Mouse (Mus musculus) frontal cortex, postnatal 25 days (tissue): ENCODE measurements around the gene BC035044.
"Not testable (repeated sequence)": the region's sequence is repeated elsewhere in the genome, so short reads cannot be mapped to it uniquely, and the experiment has no call there.

Source experiments
- DNase-seq, 2 experiments: peaks; one replicate each; pipeline ENCODE4 v3.0.0; 2022; ENCODE audit warnings: low spot score in 2 of 2

BC035044 gene

DNA sequence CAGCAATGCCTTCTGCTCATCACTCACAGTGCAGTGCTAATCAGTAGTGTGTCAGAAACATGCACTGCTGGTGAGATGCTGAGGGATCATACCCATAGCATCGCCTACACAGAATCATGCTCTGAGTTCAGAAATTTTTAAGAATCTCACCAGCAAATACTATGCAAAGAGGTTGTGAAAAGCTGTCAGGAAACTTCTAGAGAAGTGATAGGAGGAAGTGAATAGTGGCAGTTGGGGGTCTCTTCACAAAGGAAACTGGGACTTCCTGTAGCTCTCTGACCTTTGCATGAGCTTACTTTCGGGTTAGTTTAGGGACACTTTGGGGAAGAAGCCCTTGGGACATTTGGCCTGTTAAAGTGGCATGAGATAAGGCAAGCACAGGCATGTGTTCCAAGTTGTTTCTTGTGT lies at the start of gene BC035044:
TSS of gene BC035044 (minus strand) at position 179 of the 408 bp plus-strand sequence.
- no peak for DNase-seq

DNA sequence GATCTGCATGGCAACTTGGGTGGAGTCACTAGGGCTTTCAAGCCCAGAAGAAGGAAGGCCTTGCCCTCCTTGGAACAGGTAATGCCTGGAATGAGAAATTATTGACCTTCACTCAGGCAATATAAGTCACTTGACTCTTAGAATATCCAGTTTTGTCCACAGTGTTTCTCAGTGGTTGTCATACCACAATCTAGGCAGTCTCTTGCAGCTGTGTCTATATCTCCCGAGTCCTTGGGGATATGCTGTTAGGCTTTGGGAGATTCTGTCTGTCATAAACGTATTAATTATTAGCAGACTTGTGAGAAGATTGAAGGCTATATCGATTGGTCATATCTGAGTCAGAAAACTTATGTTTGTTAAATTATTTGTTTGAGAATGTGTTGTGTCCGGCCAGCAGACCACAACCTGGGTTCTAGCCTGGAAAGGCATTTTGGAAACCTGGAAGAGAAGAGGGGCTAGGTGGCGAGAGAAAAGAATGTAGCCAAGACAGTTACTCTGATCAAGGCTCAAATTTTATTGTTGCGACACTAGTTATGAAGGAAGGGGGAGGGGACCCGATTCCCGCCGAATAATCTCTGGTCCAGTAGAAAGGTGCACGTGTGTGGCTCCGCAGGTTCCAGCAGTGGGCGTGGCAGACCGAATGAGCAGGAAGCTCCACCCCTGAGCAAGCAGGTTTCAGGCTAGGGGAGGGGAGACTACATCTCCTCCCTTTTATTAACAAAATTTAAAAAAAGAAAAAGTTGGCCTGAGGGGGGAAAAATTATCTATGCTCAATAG lies 45.2 kb upstream of the BC035044 start:
- not testable (repeated sequence) for DNase-seq

DNA sequence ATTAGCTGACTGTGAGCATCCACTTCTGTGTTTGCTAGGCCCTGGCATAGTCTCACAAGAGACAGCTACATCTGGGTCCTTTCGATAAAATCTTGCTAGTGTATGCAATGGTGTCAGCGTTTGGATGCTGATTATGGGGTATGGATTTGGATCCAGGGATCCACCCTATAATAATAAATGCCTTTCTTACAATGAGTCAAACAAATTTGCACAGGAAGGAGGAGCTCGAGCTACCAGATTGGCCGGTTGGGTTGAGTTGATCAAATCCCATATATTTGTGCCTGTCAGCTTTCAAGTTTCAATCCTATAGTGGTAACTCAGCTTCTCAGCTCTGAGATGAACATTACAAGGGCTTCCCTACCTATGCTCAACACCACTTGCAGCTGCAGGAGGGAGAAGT lies 43.2 kb upstream of the BC035044 start, which contains the start of gene Clec2g:
TSS of gene Clec2g (plus strand) at position 301 of the 400 bp plus-strand sequence.
- not testable (repeated sequence) for DNase-seq

- no peak for DNase-seq
These were observed 42.1 kb upstream of the BC035044 start for GRCm38 (mm10) chr6:128933050-128933449.

DNA sequence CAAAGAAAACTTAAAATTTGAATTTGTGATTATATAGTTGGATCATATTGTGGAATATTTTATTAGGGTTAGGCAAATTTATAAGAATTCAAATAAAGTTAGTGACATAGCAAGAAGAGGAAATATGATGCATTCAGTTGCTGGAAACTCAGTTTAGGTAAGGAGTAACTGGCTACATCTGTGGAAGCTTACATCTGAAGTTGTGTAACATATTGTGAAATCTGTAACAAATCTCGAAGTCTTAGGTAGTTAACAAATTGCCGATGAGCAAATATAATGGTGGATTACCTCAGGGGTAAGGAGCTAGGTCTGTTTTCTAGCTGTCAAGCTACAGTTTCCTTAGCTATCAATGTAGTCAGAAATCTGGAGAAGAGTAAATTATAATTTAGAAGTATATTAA lies 26.4 kb upstream of the BC035044 start:
- DNase-seq: no peak

DNA sequence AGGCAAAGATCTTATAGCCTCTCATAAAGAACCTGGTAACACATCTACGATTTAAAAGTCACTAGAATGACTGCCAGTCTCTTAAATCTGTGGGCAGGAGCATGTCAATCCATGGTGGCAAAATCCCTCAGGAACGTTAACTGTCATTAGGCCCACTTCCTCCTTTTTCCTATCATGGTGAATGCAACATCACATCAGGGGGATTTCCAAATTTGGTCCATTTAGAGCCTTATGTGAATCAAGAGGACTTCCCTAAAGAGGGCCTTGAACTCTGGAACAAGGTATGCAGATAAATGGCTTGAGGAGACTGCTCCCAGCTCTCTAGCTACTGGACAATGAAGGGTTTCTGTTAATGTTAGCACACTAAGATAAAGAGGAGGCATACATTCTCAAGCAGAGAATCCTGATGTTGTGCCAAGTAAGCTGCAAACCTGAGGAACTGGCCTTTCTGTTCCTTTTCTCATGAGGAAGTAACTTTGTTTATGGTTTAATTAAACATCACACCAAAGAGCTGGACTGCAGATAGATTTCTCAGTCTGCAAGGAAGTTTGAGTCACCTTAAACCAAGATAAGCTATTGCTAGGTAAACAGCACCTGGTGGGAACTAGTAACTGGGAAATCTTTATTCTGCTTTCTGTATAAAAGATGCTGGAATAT lies 22.8 kb upstream of the BC035044 start:
- no peak for DNase-seq

DNA sequence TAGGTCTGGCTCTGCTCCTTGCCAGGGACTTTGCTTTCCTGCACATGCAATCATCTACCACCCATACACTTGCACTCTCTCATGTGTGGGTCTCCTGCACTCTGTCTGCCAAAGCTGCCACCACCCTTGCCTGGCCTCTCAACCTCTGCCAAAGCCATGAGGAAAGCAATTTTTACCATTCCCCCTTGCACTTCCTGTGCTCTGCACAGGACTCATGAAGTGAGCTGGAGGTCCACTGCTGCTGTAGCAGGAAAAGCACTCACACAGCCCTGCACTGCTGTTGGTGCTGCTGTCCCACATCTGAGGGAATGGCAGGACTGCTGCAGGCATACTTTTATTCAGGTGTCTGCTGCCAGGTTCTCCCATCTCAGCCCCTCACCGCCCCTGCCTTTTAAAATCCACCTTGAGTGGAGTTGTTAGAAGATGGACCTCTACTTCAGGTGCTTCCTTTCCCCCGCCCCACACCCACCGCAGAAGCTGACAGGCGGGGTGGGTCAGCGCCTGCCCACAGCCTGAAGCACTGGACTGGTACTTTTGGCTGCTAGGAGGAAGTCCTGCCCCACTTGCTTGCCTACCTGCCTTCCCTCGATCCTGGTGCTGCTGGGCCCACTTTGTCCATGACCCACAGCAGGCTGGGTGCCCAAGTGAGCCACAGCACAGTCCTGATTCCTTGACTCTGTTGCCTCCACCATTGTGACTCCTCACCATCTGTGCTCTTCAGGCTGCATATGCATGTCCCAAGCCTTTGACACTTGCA lies 10.0 kb upstream of the BC035044 start:
- not testable (repeated sequence) for DNase-seq

DNA sequence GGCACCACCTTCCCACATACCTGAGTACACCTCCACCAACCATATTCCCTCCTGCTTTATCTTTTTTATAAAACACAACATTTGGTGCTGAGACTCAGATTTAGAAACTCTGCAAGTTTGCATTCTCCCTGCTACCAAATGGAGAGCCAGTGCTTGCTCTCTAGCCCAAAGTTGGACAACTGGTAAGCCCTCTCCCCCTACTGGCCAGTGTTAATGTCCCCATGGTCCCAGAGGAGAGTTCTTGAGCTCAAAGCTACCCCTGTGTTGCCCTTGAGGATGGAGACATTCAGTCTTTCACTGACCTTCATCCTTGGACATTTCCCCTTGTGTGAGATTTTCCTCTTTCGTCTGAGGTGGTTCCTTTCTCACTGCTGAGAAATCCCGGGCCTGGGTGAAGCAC lies 9.1 kb upstream of the BC035044 start:
- DNase-seq: no peak

DNA sequence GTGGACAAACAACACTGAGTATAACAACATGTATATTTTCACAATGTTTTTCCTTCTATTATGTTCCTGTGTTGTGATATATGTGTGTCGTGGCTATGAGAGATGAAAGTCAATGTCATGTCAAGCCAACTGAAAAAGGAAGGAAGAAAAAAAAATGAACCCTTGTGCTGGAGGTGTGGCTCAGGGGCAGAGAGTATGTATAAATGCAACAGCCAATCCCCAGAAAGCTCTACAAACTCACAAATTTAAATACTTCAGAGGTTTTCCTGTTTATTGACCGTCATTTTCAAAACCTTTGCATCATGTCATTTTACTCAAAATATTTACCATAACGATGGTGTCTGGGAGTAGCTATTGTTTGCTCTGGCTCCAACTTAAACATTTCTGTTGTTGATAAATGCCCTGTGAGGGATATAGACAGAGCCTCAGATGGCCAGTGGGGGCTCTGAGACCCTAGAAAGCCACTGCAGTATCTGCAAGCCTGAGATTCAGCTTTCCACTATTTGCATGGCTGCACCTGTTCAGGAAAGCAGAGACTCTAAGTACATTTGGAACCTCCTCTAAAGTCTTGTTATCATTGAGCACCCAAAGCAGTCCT lies 4.6 kb upstream of the BC035044 start:
- DNase-seq: no peak

DNA sequence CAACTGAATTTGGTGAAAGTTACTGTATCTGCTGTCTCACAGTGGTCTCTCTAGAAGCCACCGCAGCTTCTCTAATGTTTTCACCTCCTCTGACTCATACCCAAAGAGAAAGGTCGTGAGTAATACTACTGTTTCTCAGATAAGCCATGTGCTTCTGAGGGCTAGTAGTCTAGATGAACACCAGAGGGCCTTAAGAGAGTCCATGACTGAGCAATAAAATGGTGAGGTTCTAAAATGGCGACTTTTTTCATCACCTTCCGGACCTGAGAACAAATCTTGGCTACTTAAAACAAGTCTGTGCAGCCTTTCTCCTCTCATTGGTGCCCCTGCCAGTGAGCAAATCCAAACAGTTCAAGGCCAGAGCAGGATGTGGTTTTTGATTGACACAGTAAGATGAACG lies 2.1 kb downstream of the BC035044 start:
- DNase-seq: no peak

DNA sequence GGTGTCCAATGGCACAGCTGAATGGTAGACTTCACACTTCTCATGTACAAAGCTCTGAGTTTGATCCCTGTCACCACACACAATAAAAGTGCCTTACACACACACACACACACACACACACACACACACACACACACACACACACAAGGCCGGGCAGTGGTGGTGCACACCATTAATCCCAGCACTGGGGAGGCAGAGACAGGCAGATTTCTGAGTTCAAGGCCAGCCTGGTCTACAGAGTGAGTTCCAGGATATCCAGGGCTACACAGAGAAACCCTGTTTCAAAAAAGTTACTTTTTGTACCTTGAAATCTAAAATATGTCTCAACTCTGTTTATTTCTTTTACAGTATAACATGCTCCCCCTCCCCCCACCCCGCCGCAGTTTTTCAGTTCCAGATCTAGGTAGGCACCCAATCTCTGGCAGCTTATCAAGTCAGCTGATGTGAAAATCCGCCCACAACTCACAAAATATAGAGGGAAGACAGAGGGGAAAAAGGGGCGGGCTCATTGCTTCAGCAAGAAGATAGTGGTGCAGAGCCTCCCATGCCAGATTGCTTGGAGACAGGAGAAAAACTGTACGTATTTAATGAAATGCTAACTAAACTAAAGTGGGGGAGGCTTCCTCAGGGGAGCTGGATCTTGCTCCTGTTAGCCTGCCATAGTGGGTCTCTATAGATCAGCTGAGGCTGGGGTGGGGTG lies 3.7 kb downstream of the BC035044 start, which contains the start of gene Clec2i:
TSS of gene Clec2i (plus strand) at position 498 of the 700 bp plus-strand sequence.
- peak in 1 of 2 experiments; percentile 17 for DNase-seq

DNA sequence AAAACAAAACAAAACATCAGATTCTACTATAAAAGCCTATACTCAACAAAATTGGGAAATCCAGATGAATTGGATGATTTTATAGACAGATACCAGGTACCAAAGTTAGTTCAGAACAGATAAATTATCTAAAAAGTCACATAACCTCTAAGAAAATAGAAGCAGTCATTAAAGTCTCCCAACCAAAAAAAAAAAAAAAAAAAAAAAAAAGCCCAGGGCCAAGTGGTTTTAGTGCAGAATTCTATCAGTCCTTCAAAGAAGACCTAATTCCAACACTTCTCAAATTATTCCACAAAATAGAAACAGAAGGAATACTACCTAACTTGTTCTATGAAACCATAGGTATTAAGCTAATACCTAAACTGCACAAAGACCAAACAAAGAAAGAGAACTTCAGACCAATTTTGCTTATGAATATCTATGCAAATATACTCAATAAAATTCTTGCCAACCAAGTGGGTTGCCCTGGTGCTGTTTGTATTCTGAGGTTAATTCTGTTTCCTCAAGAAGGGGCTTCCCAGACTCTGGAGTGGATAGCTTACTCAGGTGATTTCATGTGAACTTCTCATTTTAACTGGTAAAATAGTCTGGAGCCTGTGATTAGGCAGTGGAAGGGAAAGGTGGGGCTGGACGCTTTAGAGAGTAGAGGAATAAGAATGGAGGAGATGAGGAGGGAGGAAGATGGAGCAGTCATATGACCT lies 18.9 kb downstream of the BC035044 start:
- no peak for DNase-seq

- DNase-seq: no peak
These were observed 22.1 kb downstream of the BC035044 start for GRCm38 (mm10) chr6:128868861-128869260.

GRCm38 (mm10) chr6:128857976-128858375 lies 33.0 kb downstream of the BC035044 start:
- no peak for DNase-seq

GRCm38 (mm10) chr6:128856250-128856649 lies 34.7 kb downstream of the BC035044 start:
- no peak for DNase-seq

DNA sequence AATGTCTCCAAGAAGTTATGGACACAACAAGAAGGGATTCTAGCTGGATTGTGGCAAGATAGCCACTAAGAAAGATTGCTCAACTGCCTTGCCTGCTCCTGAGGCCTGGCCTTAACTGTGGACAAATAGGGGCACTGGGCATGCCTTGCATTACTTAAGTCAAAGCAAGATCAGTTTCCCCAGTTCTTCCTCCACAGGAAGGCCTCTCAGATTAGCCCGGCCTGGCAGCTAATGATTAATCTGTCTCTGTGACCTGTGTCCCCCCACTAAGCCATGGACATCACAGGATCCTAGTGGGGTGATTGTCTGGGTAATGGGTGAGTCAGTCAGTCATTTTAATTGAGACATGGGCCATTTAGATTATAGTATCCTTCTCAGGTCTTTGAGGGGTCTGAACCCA lies 35.4 kb downstream of the BC035044 start:
- no peak for DNase-seq

DNA sequence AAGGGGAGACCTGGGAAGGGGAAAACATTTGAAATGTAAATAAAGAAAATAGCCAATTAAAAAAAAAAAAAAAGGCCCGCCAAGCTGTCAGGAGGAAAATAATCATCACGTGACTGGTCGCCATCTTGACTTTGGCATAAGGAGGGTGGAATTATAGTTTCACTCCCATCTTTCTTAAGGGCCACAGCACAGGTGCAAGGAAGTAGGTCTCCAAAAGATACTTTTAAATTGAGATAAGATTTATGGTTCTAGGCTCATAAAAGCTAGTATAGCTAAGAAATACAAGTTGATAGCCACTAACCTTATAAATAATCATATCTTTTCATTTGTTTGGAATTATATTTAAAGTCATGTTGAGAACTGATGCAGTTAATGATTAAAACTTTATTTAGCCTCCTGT lies 36.0 kb downstream of the BC035044 start:
- no peak for DNase-seq

DNA sequence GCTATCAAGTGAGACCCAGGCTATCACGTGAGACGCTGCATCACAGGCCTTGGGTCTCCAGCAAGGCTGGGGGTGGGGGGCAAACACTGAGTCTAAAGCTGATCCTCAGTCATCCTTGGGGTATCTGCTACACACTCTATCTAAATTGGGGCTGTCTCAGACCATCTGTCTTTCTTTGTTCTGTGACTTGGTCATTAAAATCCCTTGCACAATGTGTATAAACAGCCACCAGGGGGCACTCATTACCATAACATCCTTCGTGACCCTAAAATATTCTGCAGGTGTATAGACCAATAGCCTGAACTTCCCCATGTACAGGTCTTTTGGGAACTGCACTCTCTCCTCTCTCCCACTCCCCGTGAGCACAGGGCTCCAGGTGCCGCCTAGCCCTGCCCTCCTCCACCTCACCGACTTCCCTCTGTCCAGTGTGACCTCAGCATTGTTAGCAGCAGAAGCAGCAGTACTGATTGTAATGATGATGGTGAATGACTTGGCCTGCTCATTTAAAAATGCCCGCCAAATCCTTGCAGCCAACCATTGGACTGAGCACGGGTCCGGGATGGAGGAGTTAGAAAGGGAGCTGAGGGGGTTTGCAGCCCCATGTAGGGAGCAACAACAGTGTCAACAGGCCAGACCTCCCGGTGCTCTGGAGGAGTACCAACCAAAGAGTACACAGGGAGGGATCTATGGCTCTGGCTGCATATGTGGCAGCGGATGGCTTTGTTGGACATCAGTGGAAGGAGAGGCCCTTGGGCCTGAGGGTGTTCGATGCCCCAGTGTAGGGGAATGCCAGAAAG lies 36.7 kb downstream of the BC035044 start:
- peak in 1 of 2 experiments; percentile 61 for DNase-seq

GRCm38 (mm10) chr6:128852766-128853165 lies 38.2 kb downstream of the BC035044 start:
- no peak for DNase-seq

GRCm38 (mm10) chr6:128851151-128851550 lies 39.8 kb downstream of the BC035044 start:
- no peak for DNase-seq
